In the genomic region with DNA sequence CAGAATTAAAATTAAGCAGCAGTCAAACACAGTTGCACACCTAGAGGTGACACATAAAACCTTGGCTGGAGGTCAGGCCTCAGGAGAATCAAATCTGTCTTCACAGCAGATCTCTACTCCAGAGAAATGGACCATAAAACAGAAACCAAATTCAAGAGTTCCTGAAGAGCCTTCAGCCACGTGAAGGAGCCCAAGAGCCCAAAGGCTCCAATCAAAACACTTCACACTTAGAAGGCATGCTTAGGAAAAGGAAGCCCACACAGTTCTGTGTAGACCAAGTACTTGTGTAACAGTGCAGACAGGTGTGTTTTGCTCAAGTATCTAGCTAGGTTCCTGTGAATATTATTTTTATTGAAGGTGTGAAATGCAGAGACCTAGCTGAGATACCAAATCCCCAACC, we compare ENCODE assay signal across 17 mouse cellular contexts. TPM values are rescaled to one million over a fixed set of nuclear protein-coding genes. Genes with fewer than 3 reads are reported as not detected.
"Had no signal": no experiment of that assay in that cellular context is flagged by ENCODE, and none has a peak within 500 bp of the region (broad histone marks: within the 10 kb centered on the region; RNA-seq: fewer than 3 reads in every experiment).

No protein-coding gene starts in this region.

- H3K4me1 ChIP-seq: limb, embryonic 10.5 days; liver, embryonic 15.5 days; neural tube, embryonic 15.5 days had no signal

- H3K9me3 ChIP-seq: kidney, embryonic 15.5 days; limb, embryonic 10.5 days; liver, embryonic 15.5 days; lung, embryonic 15.5 days; midbrain, embryonic 10.5 days; neural tube, embryonic 15.5 days had no signal

- H3K4me3 ChIP-seq: kidney, embryonic 15.5 days; limb, embryonic 10.5 days; liver, embryonic 15.5 days; lung, embryonic 15.5 days; midbrain, embryonic 10.5 days; myocyte; neural tube, embryonic 15.5 days had no signal

- H3K27ac ChIP-seq: kidney, embryonic 15.5 days; limb, embryonic 10.5 days; liver, embryonic 15.5 days; lung, embryonic 15.5 days; midbrain, embryonic 10.5 days; neural tube, embryonic 15.5 days; stomach, postnatal 0 days had no signal

- DNase-seq: kidney, adult 18-20 months; kidney, postnatal 14 days; layer of hippocampus, adult 9-11 months; midbrain, embryonic 14.5 days; right cerebral cortex, adult 18-20 months; right cerebral cortex, postnatal 25 days; thymus, postnatal 4 days had no signal

- H3K4me2 ChIP-seq: kidney, embryonic 15.5 days; liver, embryonic 11.5 days; liver, embryonic 15.5 days; lung, embryonic 15.5 days; neural tube, embryonic 15.5 days had no signal

- H3K9ac ChIP-seq: kidney, embryonic 15.5 days; liver, embryonic 15.5 days; lung, embryonic 15.5 days; neural tube, embryonic 15.5 days had no signal

- H3K27me3 ChIP-seq: kidney, embryonic 15.5 days; lung, embryonic 15.5 days; neural tube, embryonic 15.5 days had no signal

- H3K36me3 ChIP-seq: liver, embryonic 15.5 days had no signal

RNA-seq across cellular contexts. Expression of a gene that starts 50.3 kb away (rescaled TPM):
- total RNA-seq: megakaryocyte, adult 5-6 weeks had no signal
